ENCODE assay signal across 18 mouse cellular contexts in the genomic region with DNA sequence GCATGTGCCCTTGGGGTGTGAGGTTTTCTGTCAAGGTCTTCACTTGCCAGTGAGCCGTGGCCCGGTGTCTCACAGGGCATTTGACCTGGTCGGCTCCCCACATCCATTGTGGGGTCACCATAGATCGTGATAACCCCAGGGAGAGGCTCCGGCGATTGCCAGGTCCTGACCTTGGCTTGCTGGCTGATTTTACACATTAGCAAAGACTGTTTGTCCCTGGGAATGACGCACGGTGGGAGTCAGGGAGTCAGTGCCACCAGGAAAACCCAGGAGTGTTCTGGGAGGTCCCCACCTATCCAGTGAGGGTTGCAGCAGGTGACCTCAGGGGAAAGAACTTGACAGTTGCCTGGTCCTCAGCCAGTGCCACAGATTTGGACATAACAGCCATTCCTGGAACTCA. TPM values are rescaled to one million over a fixed set of nuclear protein-coding genes. Genes with fewer than 3 reads are reported as not detected.
A peak's percentile ranks its signal among the peaks of the same experiment; 100 is the strongest.
DNase-seq lines count a peak whose midpoint lies in the region; ATAC-seq lines count a peak whose summit lies in the region.
"Had no signal": no experiment of that assay in that cellular context is flagged by ENCODE, and none has a peak within 500 bp of the region (broad histone marks: within the 10 kb centered on the region; RNA-seq: fewer than 3 reads in every experiment).

Gene Sdsl, minus strand, starts transcription at position 41 of the 400 bp plus-strand sequence.

- no peak for ATAC-seq in heart, embryonic 13.5 days (ENCODE audit: extremely low read depth, insufficient number of reproducible peaks, low FRiP score, low TSS enrichment)
- no peak for ATAC-seq in limb, embryonic 12.5 days (ENCODE audit: insufficient number of reproducible peaks, insufficient read depth, low FRiP score, low TSS enrichment, low read depth)
- ATAC-seq in hematopoietic stem cell, adult 5-6 weeks (replicated peaks in 1 of 2; ENCODE audit: insufficient read depth in 1 of 2, low FRiP score in 2 of 2, low TSS enrichment in 1 of 2, low read depth in 1 of 2, poor library complexity in 2 of 2, severe bottlenecking in 2 of 2): no peak
- ATAC-seq in hindbrain, embryonic 14.5 days (ENCODE audit: low FRiP score): no peak
- no peak for ATAC-seq in inflammation-experienced regulatory T-cells, adult 6 months
- ATAC-seq: forebrain, embryonic 15.5 days had no signal

- H3K36me3 ChIP-seq in heart, embryonic 13.5 days: no peaks in the 10 kb centered on the region
- no peaks in the 10 kb centered on the region for H3K36me3 ChIP-seq in limb, embryonic 12.5 days
- no peaks in the 10 kb centered on the region for H3K36me3 ChIP-seq in limb, embryonic 10.5 days
- H3K36me3 ChIP-seq in hindbrain, embryonic 14.5 days (replicated peaks; ENCODE audit: control insufficient read depth, insufficient read depth): no peaks in the 10 kb centered on the region
- H3K36me3 ChIP-seq: forebrain, embryonic 15.5 days; hindbrain, embryonic 15.5 days; liver, embryonic 13.5 days had no signal

- intact Hi-C loops in heart, postnatal 14 days (cut with DNase I): no loop called here

- no peak within 1 kb of the TSS for H3K4me3 ChIP-seq in heart, embryonic 13.5 days
- H3K4me3 ChIP-seq in limb, embryonic 12.5 days (replicated peaks): no peak within 1 kb of the TSS
- H3K4me3 ChIP-seq in limb, embryonic 10.5 days: no peak within 1 kb of the TSS
- H3K4me3 ChIP-seq in hindbrain, embryonic 14.5 days (replicated peaks; ENCODE audit: low read length): no peak within 1 kb of the TSS
- H3K4me3 ChIP-seq: forebrain, embryonic 15.5 days; hindbrain, embryonic 15.5 days; liver, embryonic 13.5 days; myocyte had no signal

- no peak within 1 kb of the TSS for H3K27ac ChIP-seq in heart, embryonic 13.5 days (replicated peaks)
- H3K27ac ChIP-seq in limb, embryonic 12.5 days: peak within 1 kb of the TSS; percentile 37; the same call in 1 of the 2 replicates
- H3K27ac ChIP-seq in limb, embryonic 10.5 days: no peak within 1 kb of the TSS
- no peak within 1 kb of the TSS for H3K27ac ChIP-seq in hindbrain, embryonic 14.5 days
- H3K27ac ChIP-seq: forebrain, embryonic 15.5 days; hindbrain, embryonic 15.5 days; liver, embryonic 13.5 days had no signal

- no peak within 1 kb of the TSS for H3K4me2 ChIP-seq in heart, embryonic 13.5 days
- no peak within 1 kb of the TSS for H3K4me2 ChIP-seq in limb, embryonic 12.5 days
- no peak within 1 kb of the TSS for H3K4me2 ChIP-seq in hindbrain, embryonic 14.5 days (replicated peaks)
- H3K4me2 ChIP-seq: forebrain, embryonic 15.5 days; hindbrain, embryonic 15.5 days; liver, embryonic 13.5 days; midbrain, embryonic 11.5 days had no signal

- peaks cover 26% of the 10 kb centered on the region for H3K27me3 ChIP-seq in heart, embryonic 13.5 days (replicated peaks)
- peaks cover 16% of the 10 kb centered on the region for H3K27me3 ChIP-seq in limb, embryonic 12.5 days
- H3K27me3 ChIP-seq in limb, embryonic 10.5 days (ENCODE audit: low read depth, poor library complexity, severe bottlenecking): peaks cover 15% of the 10 kb centered on the region
- no peaks in the 10 kb centered on the region for H3K27me3 ChIP-seq in hindbrain, embryonic 14.5 days (ENCODE audit: control insufficient read depth, insufficient read depth, low read length)
- H3K27me3 ChIP-seq: forebrain, embryonic 15.5 days had no signal

- H3K4me1 ChIP-seq in heart, embryonic 13.5 days: peaks cover 6% of the 10 kb centered on the region; the same call in 1 of the 2 replicates
- H3K4me1 ChIP-seq in limb, embryonic 12.5 days (replicated peaks): peaks cover 4% of the 10 kb centered on the region; the same call in 1 of the 2 replicates
- peaks cover 16% of the 10 kb centered on the region for H3K4me1 ChIP-seq in limb, embryonic 10.5 days
- H3K4me1 ChIP-seq in hindbrain, embryonic 14.5 days (replicated peaks; ENCODE audit: control insufficient read depth, insufficient read depth, low read length): no peaks in the 10 kb centered on the region
- H3K4me1 ChIP-seq: forebrain, embryonic 15.5 days; hindbrain, embryonic 15.5 days; liver, embryonic 13.5 days had no signal

- H3K9me3 ChIP-seq in heart, embryonic 13.5 days: no peaks in the 10 kb centered on the region
- no peaks in the 10 kb centered on the region for H3K9me3 ChIP-seq in limb, embryonic 12.5 days
- H3K9me3 ChIP-seq in limb, embryonic 10.5 days (replicated peaks): no peaks in the 10 kb centered on the region
- no peaks in the 10 kb centered on the region for H3K9me3 ChIP-seq in hindbrain, embryonic 14.5 days (ENCODE audit: control insufficient read depth, low read length)
- H3K9me3 ChIP-seq: forebrain, embryonic 15.5 days; hindbrain, embryonic 15.5 days; liver, embryonic 13.5 days had no signal

- WGBS in heart, embryonic 13.5 days: 65% methylated on average over 8 of the region's 8 CpGs
- 81% methylated on average over 8 of the region's 8 CpGs for WGBS in limb, embryonic 12.5 days
- WGBS in limb, embryonic 10.5 days: 79% methylated on average over 8 of the region's 8 CpGs
- 74% methylated on average over 8 of the region's 8 CpGs for WGBS in hindbrain, embryonic 14.5 days

- H3K9ac ChIP-seq in heart, embryonic 13.5 days: no peak within 1 kb of the TSS
- no peak within 1 kb of the TSS for H3K9ac ChIP-seq in limb, embryonic 12.5 days (replicated peaks)
- no peak within 1 kb of the TSS for H3K9ac ChIP-seq in hindbrain, embryonic 14.5 days
- H3K9ac ChIP-seq: forebrain, embryonic 15.5 days; hindbrain, embryonic 15.5 days; liver, embryonic 13.5 days had no signal

- DNase-seq in heart, postnatal 14 days: no peak
- DNase-seq in limb, embryonic 10.5 days (ENCODE audit: low spot score): no peak
- peak; percentile 4 for DNase-seq in testis, postnatal 14 days (ENCODE audit: low spot score)
- DNase-seq in hindbrain, embryonic 14.5 days (ENCODE audit: low spot score): no peak
- DNase-seq: cerebellum, postnatal 36 days; gastrocnemius, postnatal 14 days; kidney, postnatal 4 days; liver, embryonic 13.5 days; lung, postnatal 14 days; right cerebral cortex, postnatal 4 days had no signal

RNA-seq across cellular contexts. Expression of gene Sdsl, which starts in this region (rescaled TPM):
- polyA plus RNA-seq in heart, embryonic 13.5 days (2015; fragmentation: Nextera tagmentation; extraction: Ambion mirVana): 10.9 and 11.3 TPM in 2 replicates
- 10 to 100 TPM in 1 of 2 experiments, 1 to 10 TPM in 1; 8.7 to 10.9 TPM for total RNA-seq in heart, postnatal 14 days (2021)
- 3.6 and 4.2 TPM in 2 replicates for polyA plus RNA-seq in limb, embryonic 12.5 days (2016; fragmentation: Nextera tagmentation; extraction: Ambion mirVana)
- 5.2 and 5.6 TPM in 2 replicates for polyA plus RNA-seq in limb, embryonic 10.5 days (2016; fragmentation: Nextera tagmentation; extraction: Ambion mirVana)
- 9.1 and 26.1 TPM in 2 replicates for total RNA-seq in hematopoietic stem cell, adult 5-6 weeks (2017)
- 6.1 and 7.7 TPM in 2 replicates for polyA plus RNA-seq in hindbrain, embryonic 14.5 days (2014; fragmentation: Nextera tagmentation; extraction: Ambion mirVana)
- polyA plus RNA-seq in inflammation-experienced regulatory T-cells, adult 6 months (2017; shearing (Covaris generic)): not detected
